Mouse (Mus musculus): ENCODE measurements around the gene Il33. TPM values are rescaled to one million over a fixed set of nuclear protein-coding genes. Genes with fewer than 3 reads are reported as not detected.

The Il33 gene
- polyA plus RNA-seq, 2 experiments = 2.7 TPM

- no peaks in the 10 kb centered on the region for H3K9me3 ChIP-seq (ENCODE audit: control insufficient read depth, low read length)
- no peak for ATAC-seq (ENCODE audit: low FRiP score, low read depth)
- H3K4me3 ChIP-seq (replicated peaks; ENCODE audit: low read length) = no peak overlapping the region
- TF ChIP-seq POLR2A (IDR thresholded peaks at IDR 0.05; ENCODE audit: borderline replicate concordance, extremely low read depth, insufficient read depth, insufficient read length) = no peak
- no peak overlapping the region for H3K9ac ChIP-seq (ENCODE audit: low read depth, low read length, severe bottlenecking)
- H3K27ac ChIP-seq (replicated peaks; ENCODE audit: low read depth, low read length) = no peak overlapping the region
- H3K4me1 ChIP-seq (ENCODE audit: control insufficient read depth, insufficient read depth, low read length) = no peaks in the 10 kb centered on the region
- H3K36me3 ChIP-seq (ENCODE audit: control insufficient read depth, insufficient read depth, low read length) = no peaks in the 10 kb centered on the region
- no peaks in the 10 kb centered on the region for H3K27me3 ChIP-seq (ENCODE audit: control insufficient read depth, insufficient read depth, low read length)
- no peak for DNase-seq (ENCODE audit: low spot score)
- H3K4me2 ChIP-seq (replicated peaks; ENCODE audit: low read depth, low read length, severe bottlenecking) = no peak overlapping the region
- 69% methylated on average over 1 of the region's 1 CpGs for WGBS
Measured at GRCm38 (mm10) chr19:29909166-29909565, 15.7 kb upstream of the Il33 start.

GRCm38 (mm10) chr19:29911919-29912318, 13.0 kb upstream of the Il33 start:
- Histone ChIP-seq H3K4me1 (ENCODE audit: control insufficient read depth, insufficient read depth, low read length) (no peaks in the 10 kb centered on the region), H3K4me3 (replicated peaks; ENCODE audit: low read length) (no peak overlapping the region), H3K4me2 (replicated peaks; ENCODE audit: low read depth, low read length, severe bottlenecking) (no peak overlapping the region), H3K36me3 (ENCODE audit: control insufficient read depth, insufficient read depth, low read length) (no peaks in the 10 kb centered on the region), H3K9ac (ENCODE audit: low read depth, low read length, severe bottlenecking) (no peak overlapping the region), H3K27ac (replicated peaks; ENCODE audit: low read depth, low read length) (no peak overlapping the region), H3K9me3 (ENCODE audit: control insufficient read depth, low read length) (no peaks in the 10 kb centered on the region), H3K27me3 (ENCODE audit: control insufficient read depth, insufficient read depth, low read length) (no peaks in the 10 kb centered on the region)
- TF ChIP-seq POLR2A (IDR thresholded peaks at IDR 0.05; ENCODE audit: borderline replicate concordance, extremely low read depth, insufficient read depth, insufficient read length) = no peak
- DNase-seq (ENCODE audit: low spot score) (no peak), ATAC-seq (ENCODE audit: low FRiP score, low read depth) (no peak)
- WGBS = 84% methylated on average over 6 of the region's 6 CpGs

GRCm38 (mm10) chr19:29917421-29917820, 7.5 kb upstream of the Il33 start:
- H3K36me3 ChIP-seq (ENCODE audit: control insufficient read depth, insufficient read depth, low read length) = no peaks in the 10 kb centered on the region
- ATAC-seq (ENCODE audit: low FRiP score, low read depth) (no peak), DNase-seq (ENCODE audit: low spot score) (no peak)
- H3K27me3 ChIP-seq (ENCODE audit: control insufficient read depth, insufficient read depth, low read length) = no peaks in the 10 kb centered on the region
- WGBS = 71% methylated on average over 5 of the region's 5 CpGs
- TF ChIP-seq POLR2A (IDR thresholded peaks at IDR 0.05; ENCODE audit: borderline replicate concordance, extremely low read depth, insufficient read depth, insufficient read length) = no peak
- no peak overlapping the region for H3K9ac ChIP-seq (ENCODE audit: low read depth, low read length, severe bottlenecking)
- no peak overlapping the region for H3K4me2 ChIP-seq (replicated peaks; ENCODE audit: low read depth, low read length, severe bottlenecking)
- no peak overlapping the region for H3K4me3 ChIP-seq (replicated peaks; ENCODE audit: low read length)
- H3K4me1 ChIP-seq (ENCODE audit: control insufficient read depth, insufficient read depth, low read length) = no peaks in the 10 kb centered on the region
- H3K27ac ChIP-seq (replicated peaks; ENCODE audit: low read depth, low read length) = no peak overlapping the region
- no peaks in the 10 kb centered on the region for H3K9me3 ChIP-seq (ENCODE audit: control insufficient read depth, low read length)

GRCm38 (mm10) chr19:29926101-29926755, 1.3 kb downstream of the Il33 start:
- Histone ChIP-seq H3K27ac (replicated peaks; ENCODE audit: low read depth, low read length) (no peak overlapping the region), H3K36me3 (ENCODE audit: control insufficient read depth, insufficient read depth, low read length) (no peaks in the 10 kb centered on the region), H3K4me2 (replicated peaks; ENCODE audit: low read depth, low read length, severe bottlenecking) (no peak overlapping the region), H3K9ac (ENCODE audit: low read depth, low read length, severe bottlenecking) (no peak overlapping the region), H3K9me3 (ENCODE audit: control insufficient read depth, low read length) (no peaks in the 10 kb centered on the region), H3K4me1 (ENCODE audit: control insufficient read depth, insufficient read depth, low read length) (peaks cover 9% of the 10 kb centered on the region), H3K4me3 (replicated peaks; ENCODE audit: low read length) (no peak overlapping the region), H3K27me3 (ENCODE audit: control insufficient read depth, insufficient read depth, low read length) (no peaks in the 10 kb centered on the region)
- WGBS = 33% methylated on average over 12 of the region's 12 CpGs
- no peak for DNase-seq (ENCODE audit: low spot score)
- no peak for TF ChIP-seq POLR2A (IDR thresholded peaks at IDR 0.05; ENCODE audit: borderline replicate concordance, extremely low read depth, insufficient read depth, insufficient read length)
- ATAC-seq (ENCODE audit: low FRiP score, low read depth) = no peak

- WGBS = 24% methylated on average over 5 of the region's 5 CpGs
Measured at GRCm38 (mm10) chr19:29930296-29930695, 5.4 kb downstream of the Il33 start.

More at GRCm38 (mm10) chr19:29930296-29930695, 5.4 kb downstream of the Il33 start:
- ATAC-seq (ENCODE audit: low FRiP score, low read depth) (no peak), DNase-seq (ENCODE audit: low spot score) (no peak)
- no peak overlapping the region for H3K4me3 ChIP-seq (replicated peaks; ENCODE audit: low read length)
- peaks cover 6% of the 10 kb centered on the region; the same call in 1 of the 2 replicates for H3K4me1 ChIP-seq (ENCODE audit: control insufficient read depth, insufficient read depth, low read length)
- H3K9ac ChIP-seq (ENCODE audit: low read depth, low read length, severe bottlenecking) = no peak overlapping the region
- H3K27me3 ChIP-seq (ENCODE audit: control insufficient read depth, insufficient read depth, low read length) = no peaks in the 10 kb centered on the region
- H3K9me3 ChIP-seq (ENCODE audit: control insufficient read depth, low read length) = no peaks in the 10 kb centered on the region
- no peaks in the 10 kb centered on the region for H3K36me3 ChIP-seq (ENCODE audit: control insufficient read depth, insufficient read depth, low read length)
- no peak overlapping the region for H3K4me2 ChIP-seq (replicated peaks; ENCODE audit: low read depth, low read length, severe bottlenecking)
- H3K27ac ChIP-seq (replicated peaks; ENCODE audit: low read depth, low read length) = no peak overlapping the region
- no peak for TF ChIP-seq POLR2A (IDR thresholded peaks at IDR 0.05; ENCODE audit: borderline replicate concordance, extremely low read depth, insufficient read depth, insufficient read length)

All from limb, embryonic 14.5 days (tissue).